ENCODE assay signal across 8 mouse cellular contexts in the genomic region with DNA sequence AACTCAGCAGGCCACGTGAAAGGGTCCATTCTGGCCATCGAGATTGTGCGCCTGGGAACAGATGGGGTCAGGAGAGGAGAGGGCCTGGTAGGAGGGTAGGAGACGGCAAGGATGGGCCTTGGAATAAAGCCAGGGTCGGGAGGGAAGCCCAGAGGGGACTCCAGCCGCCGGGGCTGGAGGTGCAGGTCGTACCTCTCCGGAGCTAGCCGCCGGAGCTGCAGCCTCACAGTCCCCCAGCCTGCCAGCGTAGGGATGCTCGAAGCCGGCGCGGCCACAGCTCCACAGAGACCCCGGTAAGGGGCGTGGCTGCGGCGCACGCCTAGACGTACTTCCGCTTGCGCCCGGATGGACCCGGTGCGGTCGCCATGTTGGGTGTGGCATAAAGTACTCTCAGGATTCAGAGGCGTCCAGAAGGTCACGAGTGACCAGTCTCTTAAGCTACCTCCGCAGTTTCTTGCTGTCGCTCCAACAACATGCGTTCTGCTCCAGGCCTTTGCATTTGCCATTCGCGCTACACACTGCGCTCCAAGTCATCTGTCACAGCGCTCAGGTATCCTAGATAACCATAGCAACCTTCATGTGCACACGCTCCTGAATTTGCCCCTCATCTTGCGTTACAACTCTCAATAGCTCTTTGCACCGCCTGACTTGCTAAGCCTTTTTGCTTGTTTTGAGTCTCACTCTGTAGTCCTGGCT. TPM values are rescaled to one million over a fixed set of nuclear protein-coding genes. Genes with fewer than 3 reads are reported as not detected.
DNase-seq lines count a peak whose midpoint lies in the region; ATAC-seq and TF ChIP-seq lines count a peak whose summit lies in the region.

Gene Fbxl18, minus strand, starts transcription at position 504 of the 696 bp plus-strand sequence.

- H3K27me3 ChIP-seq in erythroblast, embryonic 14.5 days (ENCODE audit: control insufficient read depth) = no peaks in the 10 kb centered on the region
- H3K27me3 ChIP-seq in heart, embryonic 12.5 days (replicated peaks) = no peaks in the 10 kb centered on the region
- no peaks in the 10 kb centered on the region for H3K27me3 ChIP-seq in kidney, postnatal 0 days (ENCODE audit: insufficient read depth, low read length)
- H3K27me3 ChIP-seq in liver, embryonic 14.5 days (ENCODE audit: control insufficient read depth, insufficient read depth, low read length) = no peaks in the 10 kb centered on the region
- no peaks in the 10 kb centered on the region for H3K27me3 ChIP-seq in neural tube, embryonic 11.5 days (ENCODE audit: control insufficient read depth, insufficient read depth, low read length)
- H3K27me3 ChIP-seq in stomach, postnatal 0 days (ENCODE audit: control insufficient read depth, insufficient read depth, low read length) = no peaks in the 10 kb centered on the region

- H3K4me1 ChIP-seq in erythroblast, embryonic 14.5 days (ENCODE audit: control insufficient read depth) = peaks cover 50% of the 10 kb centered on the region
- H3K4me1 ChIP-seq in heart, embryonic 12.5 days (replicated peaks) = peaks cover 20% of the 10 kb centered on the region
- peaks cover 10% of the 10 kb centered on the region for H3K4me1 ChIP-seq in kidney, postnatal 0 days (replicated peaks; ENCODE audit: insufficient read depth, low read length)
- H3K4me1 ChIP-seq in liver, embryonic 14.5 days (replicated peaks; ENCODE audit: control insufficient read depth in 2 of 2, insufficient read depth in 2 of 2, low read length in 1 of 2) = peaks cover 13 to 19% of the 10 kb centered on the region in 2 experiments
- H3K4me1 ChIP-seq in neural tube, embryonic 11.5 days (ENCODE audit: control insufficient read depth, insufficient read depth, low read length) = peaks cover 6% of the 10 kb centered on the region; the same call in 1 of the 2 replicates
- H3K4me1 ChIP-seq in stomach, postnatal 0 days (replicated peaks; ENCODE audit: control insufficient read depth, insufficient read depth) = peaks cover 3% of the 10 kb centered on the region; the same call in 1 of the 2 replicates

- DNase-seq in CD4-positive helper T cell, adult 2 months (ENCODE audit: low read depth, low spot score) = peak; percentile 90
- DNase-seq in brain, embryonic 14.5 days (ENCODE audit: low read depth) = peak; percentile 95
- peak; percentile 96 for DNase-seq in kidney, postnatal 0 days (ENCODE audit: low spot score)
- DNase-seq in liver, embryonic 14.5 days (ENCODE audit: low read depth in 3 of 3, low spot score in 3 of 3) = peak; percentile 75 to 78 (median 76)
- peak; percentile 92 for DNase-seq in neural tube, embryonic 11.5 days (ENCODE audit: low spot score)
- peak; percentile 92 for DNase-seq in stomach, postnatal 0 days (ENCODE audit: low spot score)

- peak within 1 kb of the TSS; percentile 90 for H3K4me2 ChIP-seq in heart, embryonic 12.5 days
- H3K4me2 ChIP-seq in kidney, postnatal 0 days (ENCODE audit: low read length) = peak within 1 kb of the TSS; percentile 80
- H3K4me2 ChIP-seq in liver, embryonic 14.5 days (ENCODE audit: low read depth) = peak within 1 kb of the TSS; percentile 86
- H3K4me2 ChIP-seq in neural tube, embryonic 11.5 days (ENCODE audit: low read depth) = peak within 1 kb of the TSS; percentile 89
- peak within 1 kb of the TSS; percentile 98 for H3K4me2 ChIP-seq in stomach, postnatal 0 days (replicated peaks; ENCODE audit: low read depth)

- peak within 1 kb of the TSS; percentile 85 for H3K27ac ChIP-seq in heart, embryonic 12.5 days (ENCODE audit: poor library complexity, severe bottlenecking)
- H3K27ac ChIP-seq in kidney, postnatal 0 days = peak within 1 kb of the TSS; percentile 55; the same call in 1 of the 2 replicates
- peak within 1 kb of the TSS; percentile 77 for H3K27ac ChIP-seq in liver, embryonic 14.5 days
- H3K27ac ChIP-seq in neural tube, embryonic 11.5 days (ENCODE audit: low read depth, low read length) = peak within 1 kb of the TSS; percentile 67
- peak within 1 kb of the TSS; percentile 65 for H3K27ac ChIP-seq in stomach, postnatal 0 days (replicated peaks)

- ATAC-seq in heart, embryonic 12.5 days (ENCODE audit: insufficient number of reproducible peaks, low FRiP score) = peak; percentile 95
- ATAC-seq in kidney, postnatal 0 days (replicated peaks; ENCODE audit: low FRiP score, low read depth) = peak; percentile 95
- ATAC-seq in liver, embryonic 14.5 days (ENCODE audit: insufficient read depth) = peak; percentile 92
- ATAC-seq in neural tube, embryonic 11.5 days (ENCODE audit: insufficient read depth, low FRiP score, low TSS enrichment) = peak; percentile 92
- peak; percentile 90 for ATAC-seq in stomach, postnatal 0 days (ENCODE audit: low FRiP score, low TSS enrichment)

- TF ChIP-seq POLR2A in brain, embryonic 14.5 days (IDR thresholded peaks at IDR 0.05; ENCODE audit: borderline replicate concordance, extremely low read depth, insufficient read depth, insufficient read length, poor library complexity, severe bottlenecking) = peak; percentile 84; the same call in 1 of the 2 replicates

- no peak for TF ChIP-seq CTCF in brain, embryonic 14.5 days (IDR thresholded peaks at IDR 0.05; ENCODE audit: borderline replicate concordance, extremely low read depth, insufficient read depth, insufficient read length)
- no peak for TF ChIP-seq CTCF in kidney, postnatal 0 days (IDR thresholded peaks at IDR 0.05; ENCODE audit: low read depth)
- TF ChIP-seq CTCF in liver, embryonic 14.5 days (IDR thresholded peaks at IDR 0.05; ENCODE audit: low read depth) = no peak
- TF ChIP-seq CTCF in stomach, postnatal 0 days (IDR thresholded peaks at IDR 0.05; ENCODE audit: low read depth) = no peak

- WGBS in heart, embryonic 12.5 days = under 1% methylated on average over 40 of the region's 40 CpGs
- under 1% methylated on average over 33 of the region's 40 CpGs for WGBS in kidney, postnatal 0 days
- WGBS in liver, embryonic 14.5 days (ENCODE audit: insufficient replicate concordance) = under 1% methylated on average over 40 of the region's 40 CpGs
- WGBS in neural tube, embryonic 11.5 days = under 1% methylated on average over 40 of the region's 40 CpGs
- under 1% methylated on average over 40 of the region's 40 CpGs for WGBS in stomach, postnatal 0 days

- H3K4me3 ChIP-seq in erythroblast, embryonic 14.5 days (replicated peaks) = peak within 1 kb of the TSS; percentile 73
- peak within 1 kb of the TSS; percentile 83 for H3K4me3 ChIP-seq in heart, embryonic 12.5 days
- peak within 1 kb of the TSS; percentile 71 for H3K4me3 ChIP-seq in kidney, postnatal 0 days (replicated peaks; ENCODE audit: low read depth, low read length)
- peak within 1 kb of the TSS; percentile 78 to 99 for H3K4me3 ChIP-seq in liver, embryonic 14.5 days (ENCODE audit: insufficient read depth in 1 of 2, low read depth in 2 of 2, low read length in 2 of 2)
- H3K4me3 ChIP-seq in neural tube, embryonic 11.5 days (ENCODE audit: low read depth, low read length) = peak within 1 kb of the TSS; percentile 55
- H3K4me3 ChIP-seq in stomach, postnatal 0 days (ENCODE audit: low read depth, low read length) = peak within 1 kb of the TSS; percentile 78

- no peaks in the 10 kb centered on the region for H3K9me3 ChIP-seq in erythroblast, embryonic 14.5 days (ENCODE audit: control insufficient read depth, low read length)
- no peaks in the 10 kb centered on the region for H3K9me3 ChIP-seq in heart, embryonic 12.5 days (replicated peaks)
- no peaks in the 10 kb centered on the region for H3K9me3 ChIP-seq in kidney, postnatal 0 days (replicated peaks; ENCODE audit: low read length)
- no peaks in the 10 kb centered on the region for H3K9me3 ChIP-seq in liver, embryonic 14.5 days (ENCODE audit: control insufficient read depth, low read length)
- H3K9me3 ChIP-seq in neural tube, embryonic 11.5 days (ENCODE audit: control insufficient read depth, low read length) = no peaks in the 10 kb centered on the region
- no peaks in the 10 kb centered on the region for H3K9me3 ChIP-seq in stomach, postnatal 0 days (ENCODE audit: control insufficient read depth, low read length)

- peaks cover 27% of the 10 kb centered on the region for H3K36me3 ChIP-seq in erythroblast, embryonic 14.5 days (ENCODE audit: control insufficient read depth)
- H3K36me3 ChIP-seq in heart, embryonic 12.5 days = peaks cover 22% of the 10 kb centered on the region
- peaks cover 10% of the 10 kb centered on the region for H3K36me3 ChIP-seq in kidney, postnatal 0 days (ENCODE audit: insufficient read depth, low read length)
- peaks cover 4% of the 10 kb centered on the region for H3K36me3 ChIP-seq in liver, embryonic 14.5 days (replicated peaks; ENCODE audit: control insufficient read depth, insufficient read depth, low read depth)
- H3K36me3 ChIP-seq in neural tube, embryonic 11.5 days (ENCODE audit: control insufficient read depth, insufficient read depth, low read length) = peaks cover 6% of the 10 kb centered on the region; the same call in 1 of the 2 replicates
- H3K36me3 ChIP-seq in stomach, postnatal 0 days (ENCODE audit: control insufficient read depth, insufficient read depth, low read length) = peaks cover 6% of the 10 kb centered on the region

- peak within 1 kb of the TSS; percentile 87 for H3K9ac ChIP-seq in heart, embryonic 12.5 days
- peak within 1 kb of the TSS; percentile 66 for H3K9ac ChIP-seq in kidney, postnatal 0 days (ENCODE audit: low read depth, low read length)
- H3K9ac ChIP-seq in liver, embryonic 14.5 days (replicated peaks) = peak within 1 kb of the TSS; percentile 77
- peak within 1 kb of the TSS; percentile 73 for H3K9ac ChIP-seq in neural tube, embryonic 11.5 days (ENCODE audit: low read length)
- H3K9ac ChIP-seq in stomach, postnatal 0 days (ENCODE audit: low read length) = peak within 1 kb of the TSS; percentile 81

- TF ChIP-seq EP300 in liver, embryonic 14.5 days (IDR thresholded peaks at IDR 0.05; ENCODE audit: low read depth) = no peak
- no peak for TF ChIP-seq EP300 in stomach, postnatal 0 days (optimal IDR thresholded peaks at IDR 0.05)

RNA-seq across cellular contexts. Expression of gene Fbxl18, which starts in this region (rescaled TPM):
- 28.5 and 34.8 TPM in 2 replicates for polyA plus RNA-seq in brain, embryonic 14.5 days (2012; rRNA removed)
- 0.34 and 0.52 TPM in 2 replicates for polyA plus RNA-seq in erythroblast, embryonic 14.5 days (2012)
- 11.5 and 12.9 TPM in 2 replicates for polyA plus RNA-seq in heart, embryonic 12.5 days (2016; fragmentation: Nextera tagmentation; extraction: Ambion mirVana)
- 9.6 and 9.9 TPM in 2 replicates for polyA plus RNA-seq in kidney, postnatal 0 days (2015; fragmentation: Nextera tagmentation; extraction: Ambion mirVana)
- 1.9 and 2.2 TPM in 2 replicates for polyA plus RNA-seq in liver, embryonic 14.5 days (2012; rRNA removed)
- 1.6 and 2.0 TPM in 2 replicates for polyA plus RNA-seq in liver, embryonic 14.5 days (2014; fragmentation: Nextera tagmentation; extraction: Ambion mirVana)
- 12.2 and 13.7 TPM in 2 replicates for polyA plus RNA-seq in neural tube, embryonic 11.5 days (2014; fragmentation: Nextera tagmentation; extraction: Ambion mirVana)
- 5.0 and 5.3 TPM in 2 replicates for polyA plus RNA-seq in stomach, postnatal 0 days (2015; fragmentation: Nextera tagmentation; extraction: Ambion mirVana)

Comparison
In these comparisons a context has a peak if more than half of its experiments do, and no peak if none do; other contexts are left out.
1. Peak in every context shown above with its lines: DNase-seq, ATAC-seq, H3K4me3 ChIP-seq and H3K27ac ChIP-seq.